Mouse (Mus musculus): ENCODE measurements around the gene Atoh8. TPM values are rescaled to one million over a fixed set of nuclear protein-coding genes. Genes with fewer than 3 reads are reported as not detected.

The Atoh8 gene
- polyA plus RNA-seq, 1 experiment: 1.9 TPM

DNA sequence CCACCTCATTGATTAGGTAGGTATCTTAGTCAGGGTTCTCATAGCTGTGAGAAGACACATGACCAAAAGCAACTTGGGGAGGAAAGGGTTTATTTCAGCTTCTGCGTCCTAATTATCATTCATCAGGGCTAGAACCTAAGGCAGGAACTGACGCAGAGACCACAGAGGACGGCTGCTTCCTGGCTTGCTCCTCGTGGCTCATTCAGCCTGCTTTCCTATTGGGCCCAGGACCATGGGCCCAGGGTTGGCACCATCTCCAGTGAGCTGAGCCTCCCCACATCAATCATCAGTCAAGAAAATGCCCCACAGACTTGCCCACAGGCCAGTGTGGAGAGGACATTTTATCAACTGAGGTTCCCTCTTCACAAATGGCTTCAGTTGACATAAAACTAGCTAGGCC, 40.1 kb upstream of the Atoh8 start:
- Histone ChIP-seq H3K4me1 (ENCODE audit: control insufficient read depth, insufficient read depth, low read length) (peaks cover 14% of the 10 kb centered on the region), H3K27ac (ENCODE audit: control insufficient read depth, insufficient read depth, low read depth, low read length, poor library complexity) (no peak overlapping the region), H3K4me3 (replicated peaks; ENCODE audit: control insufficient read depth, low read depth, low read length) (no peak overlapping the region)
- TF ChIP-seq POLR2A (IDR thresholded peaks at IDR 0.05; ENCODE audit: borderline replicate concordance, control insufficient read depth, low read depth, low read length): no peak
- WGBS: 14% methylated on average over 4 of the region's 4 CpGs

DNA sequence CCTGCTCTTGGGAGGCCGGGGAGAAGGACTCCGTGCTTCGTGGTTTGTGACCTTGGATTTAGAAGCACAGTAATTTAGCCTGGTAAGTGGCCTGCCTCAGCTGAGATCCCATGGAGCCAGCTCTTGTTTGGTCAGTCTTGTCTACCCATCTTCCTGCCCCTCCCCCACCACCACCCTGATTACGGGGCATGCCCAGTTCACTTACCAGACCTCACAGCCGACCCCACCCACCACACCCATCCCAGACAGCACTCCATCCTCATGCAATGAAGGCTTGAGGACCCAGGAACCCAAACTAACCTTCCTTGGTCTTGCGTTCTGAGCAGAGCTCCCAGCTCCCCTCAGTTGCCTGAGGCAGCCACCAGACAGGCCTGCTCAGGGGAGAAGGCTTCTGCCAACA, 37.8 kb upstream of the Atoh8 start:
- Histone ChIP-seq H3K4me1 (ENCODE audit: control insufficient read depth, insufficient read depth, low read length) (peaks cover 11% of the 10 kb centered on the region), H3K27ac (ENCODE audit: control insufficient read depth, insufficient read depth, low read depth, low read length, poor library complexity) (no peak overlapping the region), H3K4me3 (replicated peaks; ENCODE audit: control insufficient read depth, low read depth, low read length) (no peak overlapping the region)
- 61% methylated on average over 6 of the region's 6 CpGs for WGBS
- TF ChIP-seq CTCF (IDR thresholded peaks at IDR 0.05; ENCODE audit: control insufficient read depth, insufficient read depth, low read length) (no peak), POLR2A (IDR thresholded peaks at IDR 0.05; ENCODE audit: borderline replicate concordance, control insufficient read depth, low read depth, low read length) (no peak)

DNA sequence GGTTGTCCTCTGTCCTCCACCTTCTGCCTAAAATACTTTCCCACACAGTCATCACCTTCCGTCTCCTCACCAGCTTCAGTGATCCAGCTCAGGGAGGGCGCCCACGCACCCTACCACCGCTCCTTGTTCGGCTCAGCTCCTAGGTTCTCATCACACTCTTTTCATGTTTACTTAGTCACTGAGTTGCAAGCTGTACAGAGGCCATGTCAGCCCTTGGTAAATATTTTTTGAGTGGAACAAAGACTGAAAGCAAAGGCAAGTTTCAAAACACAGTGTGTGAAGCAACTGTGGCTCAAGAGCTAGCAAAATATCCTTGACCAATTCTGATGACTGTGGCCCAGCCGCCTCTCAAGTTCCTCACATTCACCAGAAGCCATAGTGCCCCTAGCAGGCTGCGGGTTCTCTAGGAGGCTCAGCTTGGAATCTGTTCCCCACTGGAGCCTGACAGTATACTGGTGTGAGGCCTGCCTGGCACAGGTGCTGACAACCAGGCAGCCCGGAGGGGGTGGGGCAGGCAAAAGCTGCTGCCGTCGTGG, 36.9 kb upstream of the Atoh8 start:
- H3K4me1 ChIP-seq (ENCODE audit: control insufficient read depth, insufficient read depth, low read length): peaks cover 9% of the 10 kb centered on the region
- 64% methylated on average over 10 of the region's 10 CpGs for WGBS
- no peak for TF ChIP-seq CTCF (IDR thresholded peaks at IDR 0.05; ENCODE audit: control insufficient read depth, insufficient read depth, low read length)
- no peak for TF ChIP-seq POLR2A (IDR thresholded peaks at IDR 0.05; ENCODE audit: borderline replicate concordance, control insufficient read depth, low read depth, low read length)
- H3K4me3 ChIP-seq (replicated peaks; ENCODE audit: control insufficient read depth, low read depth, low read length): no peak overlapping the region
- H3K27ac ChIP-seq (ENCODE audit: control insufficient read depth, insufficient read depth, low read depth, low read length, poor library complexity): peak overlapping the region; percentile 91

DNA sequence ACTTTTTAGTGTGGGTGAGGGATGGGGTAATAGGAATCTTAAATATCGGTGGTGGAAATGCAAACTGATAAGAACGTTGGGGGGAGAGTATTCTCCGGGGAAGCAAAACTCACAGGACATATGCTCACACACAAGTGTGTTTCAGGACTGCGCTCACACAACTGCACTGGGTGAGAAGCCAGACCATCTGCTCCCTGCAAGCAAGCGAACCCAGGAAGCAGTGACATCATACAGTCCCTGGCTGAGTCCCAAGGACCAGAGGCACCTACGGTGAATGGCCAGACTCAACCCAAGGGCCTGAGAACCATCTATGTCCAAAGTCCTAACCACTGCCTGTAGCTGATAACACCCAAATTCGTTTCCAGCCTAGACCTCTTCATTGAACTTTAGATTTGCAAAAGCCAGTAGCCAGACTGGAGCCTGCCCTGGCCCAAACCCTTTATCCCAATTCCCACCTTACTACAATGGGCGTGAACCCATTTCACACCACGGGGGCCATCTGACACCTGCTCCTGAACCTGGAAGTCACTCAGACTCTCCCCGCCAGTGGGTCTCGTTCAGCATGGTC, 35.7 kb upstream of the Atoh8 start:
- Histone ChIP-seq H3K4me1 (ENCODE audit: control insufficient read depth, insufficient read depth, low read length) (peaks cover 8% of the 10 kb centered on the region; the same call in 1 of the 2 replicates), H3K4me3 (replicated peaks; ENCODE audit: control insufficient read depth, low read depth, low read length) (no peak overlapping the region), H3K27ac (ENCODE audit: control insufficient read depth, insufficient read depth, low read depth, low read length, poor library complexity) (no peak overlapping the region)
- 74% methylated on average over 11 of the region's 11 CpGs for WGBS
- TF ChIP-seq CTCF (IDR thresholded peaks at IDR 0.05; ENCODE audit: control insufficient read depth, insufficient read depth, low read length): no peak
- no peak for TF ChIP-seq POLR2A (IDR thresholded peaks at IDR 0.05; ENCODE audit: borderline replicate concordance, control insufficient read depth, low read depth, low read length)

DNA sequence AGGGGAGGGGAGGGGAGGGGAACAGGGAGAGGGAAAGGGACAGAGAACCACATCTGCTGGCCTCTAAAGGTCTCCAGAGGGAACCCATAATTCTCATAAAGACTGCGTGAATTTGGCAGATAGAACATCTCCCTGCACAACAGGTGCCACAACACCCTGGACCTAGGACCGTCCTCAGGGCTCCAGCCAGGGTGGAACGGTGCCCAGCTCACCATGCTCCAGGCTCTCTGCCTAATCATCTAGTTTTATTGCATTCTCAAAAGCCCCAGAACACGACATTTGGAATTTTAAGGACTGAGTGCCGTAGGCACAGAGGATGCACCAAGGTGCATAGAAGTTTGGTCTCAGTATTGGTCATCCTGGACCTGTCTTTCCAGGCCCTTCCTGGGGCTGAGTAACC, 34.9 kb upstream of the Atoh8 start:
- Histone ChIP-seq H3K4me1 (ENCODE audit: control insufficient read depth, insufficient read depth, low read length) (peaks cover 10% of the 10 kb centered on the region; the same call in 1 of the 2 replicates), H3K27ac (ENCODE audit: control insufficient read depth, insufficient read depth, low read depth, low read length, poor library complexity) (no peak overlapping the region), H3K4me3 (replicated peaks; ENCODE audit: control insufficient read depth, low read depth, low read length) (no peak overlapping the region)
- WGBS: 86% methylated on average over 5 of the region's 5 CpGs
- TF ChIP-seq POLR2A (IDR thresholded peaks at IDR 0.05; ENCODE audit: borderline replicate concordance, control insufficient read depth, low read depth, low read length) (no peak), CTCF (IDR thresholded peaks at IDR 0.05; ENCODE audit: control insufficient read depth, insufficient read depth, low read length) (no peak)

DNA sequence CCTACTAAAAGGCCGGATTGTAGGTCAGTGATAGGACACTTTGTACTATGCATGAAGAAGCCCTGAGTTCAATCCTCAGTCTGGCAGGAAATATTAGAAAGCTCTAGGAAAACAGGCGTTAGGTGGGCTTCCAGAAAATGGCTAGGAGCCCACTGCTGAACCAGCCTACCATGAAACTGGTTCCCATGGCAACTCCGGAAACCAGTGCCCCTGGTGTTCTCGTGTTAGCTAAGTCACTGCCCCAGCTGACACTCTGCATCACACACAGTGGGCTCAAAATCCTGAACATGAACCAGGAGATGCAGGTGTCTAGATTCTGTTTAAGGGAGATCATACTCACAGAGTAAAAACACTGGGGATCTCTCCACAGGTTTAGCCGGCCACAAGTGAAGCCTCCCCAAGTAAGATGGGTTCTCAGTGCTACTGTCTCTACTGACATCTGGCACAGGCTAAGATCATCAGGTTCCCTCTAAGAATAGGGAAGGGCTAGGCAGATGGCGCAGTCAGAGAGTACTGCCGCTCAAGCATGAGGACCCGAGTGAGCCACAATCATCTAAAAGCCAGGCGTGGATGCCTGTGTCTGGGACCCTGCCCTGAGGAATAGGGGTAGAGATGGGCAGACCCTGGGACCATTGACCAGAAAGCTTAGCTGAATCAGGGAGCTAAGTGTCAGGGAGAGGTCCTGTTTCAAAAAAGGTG, 32.9 kb upstream of the Atoh8 start:
- H3K27ac ChIP-seq (ENCODE audit: control insufficient read depth, insufficient read depth, low read depth, low read length, poor library complexity): no peak overlapping the region
- TF ChIP-seq POLR2A (IDR thresholded peaks at IDR 0.05; ENCODE audit: borderline replicate concordance, control insufficient read depth, low read depth, low read length) (no peak), CTCF (IDR thresholded peaks at IDR 0.05; ENCODE audit: control insufficient read depth, insufficient read depth, low read length) (no peak)
- 55% methylated on average over 9 of the region's 9 CpGs for WGBS
- no peak overlapping the region for H3K4me3 ChIP-seq (replicated peaks; ENCODE audit: control insufficient read depth, low read depth, low read length)
- peaks cover 7% of the 10 kb centered on the region; the same call in 1 of the 2 replicates for H3K4me1 ChIP-seq (ENCODE audit: control insufficient read depth, insufficient read depth, low read length)

DNA sequence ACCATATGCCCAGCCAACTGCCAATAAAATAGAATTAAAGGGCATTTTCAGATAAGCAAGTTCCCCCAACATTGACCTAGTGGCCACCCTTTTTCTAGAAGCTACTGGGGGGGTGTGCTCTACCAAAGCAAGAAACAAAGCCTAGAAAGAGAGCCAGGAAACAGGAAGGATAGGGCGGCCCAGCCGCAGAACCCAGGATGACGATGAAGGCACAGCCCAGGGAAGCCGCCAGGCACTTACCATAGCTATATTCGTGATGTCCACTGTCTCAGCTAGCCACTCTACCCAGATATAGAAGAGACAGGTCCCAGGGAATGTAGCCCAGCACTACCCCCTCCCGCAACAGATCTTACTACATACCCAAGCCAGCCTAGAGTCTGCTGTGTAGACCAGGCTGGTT, 30.3 kb upstream of the Atoh8 start:
- H3K27ac ChIP-seq (ENCODE audit: control insufficient read depth, insufficient read depth, low read depth, low read length, poor library complexity): no peak overlapping the region
- H3K4me3 ChIP-seq (replicated peaks; ENCODE audit: control insufficient read depth, low read depth, low read length): no peak overlapping the region
- H3K4me1 ChIP-seq (ENCODE audit: control insufficient read depth, insufficient read depth, low read length): peaks cover 1% of the 10 kb centered on the region; the same call in 1 of the 2 replicates
- no peak for TF ChIP-seq CTCF (IDR thresholded peaks at IDR 0.05; ENCODE audit: control insufficient read depth, insufficient read depth, low read length)
- no peak for TF ChIP-seq POLR2A (IDR thresholded peaks at IDR 0.05; ENCODE audit: borderline replicate concordance, control insufficient read depth, low read depth, low read length)
- WGBS: 16% methylated on average over 6 of the region's 6 CpGs

DNA sequence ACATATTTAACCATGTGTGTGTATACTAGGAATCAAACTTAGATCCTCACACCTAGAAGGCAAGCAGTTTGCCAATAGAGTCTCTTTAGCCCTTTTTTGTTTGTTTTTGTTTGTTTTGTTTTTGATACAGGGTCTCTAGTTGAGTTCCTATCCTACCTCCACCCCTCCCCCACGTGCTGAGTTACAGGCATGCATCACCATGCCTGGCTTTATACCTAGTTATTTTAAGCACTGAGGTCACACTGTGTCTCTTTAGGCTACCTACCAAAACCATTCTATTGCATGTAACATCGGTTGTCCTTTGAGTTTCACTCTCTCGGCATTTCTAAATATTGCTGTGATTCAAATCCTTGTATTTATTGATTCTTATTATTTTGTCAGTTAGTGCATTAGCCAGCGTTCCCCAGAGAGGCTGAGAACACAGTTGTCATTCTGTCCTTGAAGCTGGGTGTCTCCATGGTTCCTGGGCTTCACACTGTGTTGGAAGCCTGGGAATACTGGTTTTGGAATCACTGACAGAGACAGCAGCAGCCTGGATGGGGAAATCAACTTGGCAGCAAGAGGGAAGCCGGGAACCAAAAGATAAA, 28.4 kb upstream of the Atoh8 start:
- Histone ChIP-seq H3K4me3 (replicated peaks; ENCODE audit: control insufficient read depth, low read depth, low read length) (no peak overlapping the region), H3K27ac (ENCODE audit: control insufficient read depth, insufficient read depth, low read depth, low read length, poor library complexity) (no peak overlapping the region), H3K4me1 (ENCODE audit: control insufficient read depth, insufficient read depth, low read length) (peaks cover 1% of the 10 kb centered on the region; the same call in 1 of the 2 replicates)
- TF ChIP-seq POLR2A (IDR thresholded peaks at IDR 0.05; ENCODE audit: borderline replicate concordance, control insufficient read depth, low read depth, low read length) (no peak), CTCF (IDR thresholded peaks at IDR 0.05; ENCODE audit: control insufficient read depth, insufficient read depth, low read length) (no peak)
- 77% methylated on average over 5 of the region's 5 CpGs for WGBS

Measured in bone marrow, adult 2 months (tissue).